Mouse (Mus musculus) ES-Bruce4 (cell line): ENCODE measurements around the gene Gas1. TPM values are rescaled to one million over a fixed set of nuclear protein-coding genes. Genes with fewer than 3 reads are reported as not detected.

Experiments used
- H3K27ac ChIP-seq: 2 replicates; pipeline ENCODE4 v1.5.1; 2012; ENCODE audit warnings: low read length, inconsistent platforms; ENCODE audit not compliant: insufficient read depth
- H3K27me3 ChIP-seq: 2 replicates; pipeline ENCODE4 v1.6.1; 2012; ENCODE audit warnings: mild to moderate bottlenecking, low read length, inconsistent platforms; ENCODE audit not compliant: control insufficient read depth, poor library complexity, insufficient read depth, severe bottlenecking
- H3K36me3 ChIP-seq: 2 replicates; pipeline ENCODE4 v1.6.1; 2012; ENCODE audit warnings: inconsistent platforms, mild to moderate bottlenecking, low read length, moderate library complexity; ENCODE audit not compliant: control insufficient read depth, poor library complexity, insufficient read depth, severe bottlenecking
- H3K4me1 ChIP-seq: one replicate; pipeline ENCODE4 v1.8.1; 2011; ENCODE audit warnings: low read length; ENCODE audit not compliant: control insufficient read depth, insufficient read depth
- H3K4me3 ChIP-seq: 2 replicates; pipeline ENCODE4 v1.5.1; 2011; ENCODE audit warnings: low read depth, mild to moderate bottlenecking, low read length
- H3K9ac ChIP-seq: 2 replicates; pipeline ENCODE4 v1.6.1; 2012; ENCODE audit warnings: low read depth, mild to moderate bottlenecking, inconsistent platforms; ENCODE audit not compliant: poor library complexity, severe bottlenecking
- H3K9me3 ChIP-seq: replicated peaks from 2 replicates; pipeline ENCODE4 v1.6.1; 2012; ENCODE audit warnings: mild to moderate bottlenecking, low read length, inconsistent platforms; ENCODE audit not compliant: control insufficient read depth, poor library complexity, insufficient read depth, severe bottlenecking
- CTCF ChIP-seq: IDR thresholded peaks from one replicate; pipeline ENCODE4 v1.8.1; 2011; ENCODE audit warnings: low read depth, low read length
- POLR2A ChIP-seq: IDR thresholded peaks from one replicate; pipeline ENCODE4 v1.8.1; 2011; ENCODE audit warnings: low read length; ENCODE audit not compliant: insufficient read depth
- polyA plus RNA-seq: library from polyadenylated mRNA; stranded (reverse); fragments of >200 nt; gene quantifications from 2 replicates; pipeline ENCODE4 v1.2.4, GENCODE M21; 2011; ENCODE audit warnings: low read depth; ENCODE audit not compliant: missing spikeins, insufficient read depth, insufficient read length

Gas1 gene
- polyA plus RNA-seq, 1 experiment, result 2.6 TPM

DNA sequence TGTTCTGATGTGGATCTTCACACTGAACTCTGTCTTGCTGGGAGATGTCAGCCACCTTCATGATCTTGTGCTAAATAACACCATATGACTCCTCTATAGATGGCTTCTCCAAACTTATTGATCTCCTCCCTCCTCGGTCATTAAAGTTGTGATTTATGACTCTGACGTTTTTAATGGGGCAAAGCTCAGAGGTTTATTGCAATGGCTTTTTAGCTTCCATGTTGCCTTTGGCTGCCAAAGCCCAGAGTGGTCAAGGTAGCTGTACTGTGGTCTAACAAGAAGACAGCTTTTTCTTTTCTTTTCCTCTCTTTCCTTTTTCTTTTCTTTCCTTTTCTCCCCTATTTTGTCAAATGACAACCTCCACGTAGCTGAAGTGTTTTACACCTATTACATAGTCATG is 52.1 kb downstream of the Gas1 start:
- no peaks in the 10 kb centered on the region for H3K9me3 ChIP-seq
- H3K4me1 ChIP-seq, result no peaks in the 10 kb centered on the region
- no peaks in the 10 kb centered on the region for H3K27me3 ChIP-seq
- H3K4me3 ChIP-seq, result no peak overlapping the region
- no peak overlapping the region for H3K27ac ChIP-seq
- H3K9ac ChIP-seq, result no peak overlapping the region
- H3K36me3 ChIP-seq, result no peaks in the 10 kb centered on the region
- no peak for TF ChIP-seq POLR2A

DNA sequence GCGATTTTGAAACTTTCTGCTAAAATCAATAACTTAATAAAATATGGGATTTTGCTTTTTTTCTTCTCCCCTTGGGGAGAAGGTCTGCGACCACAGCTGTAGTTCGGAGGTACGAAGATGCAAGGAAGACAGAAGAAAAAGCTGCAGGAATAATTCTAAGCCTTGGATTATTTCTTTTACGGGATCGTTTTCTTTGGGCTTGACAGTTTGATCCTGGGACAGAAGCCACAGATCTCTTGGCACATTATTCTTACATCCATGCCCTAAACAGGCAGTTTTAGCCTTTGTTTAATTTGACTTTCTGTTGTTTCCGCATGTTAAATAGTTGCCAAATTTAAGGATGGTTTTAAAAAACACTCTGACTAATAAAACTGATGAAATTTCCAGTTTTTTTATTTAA is 52.7 kb downstream of the Gas1 start:
- H3K4me1 ChIP-seq, result no peaks in the 10 kb centered on the region
- no peak for TF ChIP-seq POLR2A
- no peak for TF ChIP-seq CTCF

More for the DNA sequence above, 52.7 kb downstream of the Gas1 start:
- no peaks in the 10 kb centered on the region for H3K27me3 ChIP-seq
- no peaks in the 10 kb centered on the region for H3K36me3 ChIP-seq
- H3K4me3 ChIP-seq, result no peak overlapping the region
- H3K9me3 ChIP-seq, result no peaks in the 10 kb centered on the region
- H3K27ac ChIP-seq, result no peak overlapping the region
- no peak overlapping the region for H3K9ac ChIP-seq
